Mouse (Mus musculus) forebrain, embryonic 15.5 days (tissue): Measurements from ENCODE around the gene Ccdc9. TPM values are rescaled to one million over a fixed set of nuclear protein-coding genes. Genes with fewer than 3 reads are reported as not detected.
"Not testable (repeated sequence)": the region's sequence is repeated elsewhere in the genome, so short reads cannot be mapped to it uniquely, and the experiment has no call there.

Source experiments
- ATAC-seq: fragments of 200-750 bp; cut with Nextera tagmentation; replicated peaks from 2 replicates; pipeline ENCODE4 v1.8.0; 2017; ENCODE audit warnings: mild to moderate bottlenecking, moderate TSS enrichment, moderate library complexity
- H3K27ac ChIP-seq: fragments of 300-500 bp; sonication (generic); replicated peaks from 2 replicates; pipeline ENCODE4 v1.5.1; 2015; ENCODE audit warnings: mild to moderate bottlenecking, inconsistent platforms
- H3K27me3 ChIP-seq: fragments of 300-500 bp; sonication (generic); 2 replicates; pipeline ENCODE4 v1.6.1; 2015; ENCODE audit warnings: inconsistent platforms
- H3K36me3 ChIP-seq: fragments of 300-500 bp; sonication (generic); 2 replicates; pipeline ENCODE4 v1.6.1; 2015; ENCODE audit warnings: mild to moderate bottlenecking, inconsistent platforms
- H3K4me1 ChIP-seq: fragments of 300-500 bp; sonication (generic); 2 replicates; pipeline ENCODE4 v1.6.1; 2015; ENCODE audit warnings: inconsistent platforms
- H3K4me2 ChIP-seq: fragments of 300-500 bp; sonication (generic); replicated peaks from 2 replicates; pipeline ENCODE4 v1.6.1; 2015; ENCODE audit warnings: mild to moderate bottlenecking, inconsistent platforms
- H3K4me3 ChIP-seq: fragments of 300-500 bp; sonication (generic); 2 replicates; pipeline ENCODE4 v1.5.1; 2015; ENCODE audit warnings: mild to moderate bottlenecking, inconsistent platforms
- H3K9ac ChIP-seq: fragments of 300-500 bp; sonication (generic); replicated peaks from 2 replicates; pipeline ENCODE4 v1.6.1; 2015; ENCODE audit warnings: mild to moderate bottlenecking, inconsistent platforms
- H3K9me3 ChIP-seq: fragments of 300-500 bp; sonication (generic); 2 replicates; pipeline ENCODE4 v1.6.1; 2016; ENCODE audit warnings: inconsistent platforms
- WGBS: fragments of 180-500 bp; shearing (Covaris S2); methylation state at CpG from one replicate; pipeline ENCODE4 v1.1.7; 2015; ENCODE audit warnings: mixed read lengths; 5-methylcytosine and 5-hydroxymethylcytosine counted together
- polyA plus RNA-seq: library from polyadenylated mRNA; unstranded; fragments of >200 nt; fragmentation: Nextera tagmentation; extraction: Ambion mirVana; gene quantifications from 2 replicates; pipeline ENCODE4 v1.2.1, GENCODE M21; 2015

Gene Ccdc9
- polyA plus RNA-seq, 1 experiment from 2014 or later: 35.5 TPM

DNA sequence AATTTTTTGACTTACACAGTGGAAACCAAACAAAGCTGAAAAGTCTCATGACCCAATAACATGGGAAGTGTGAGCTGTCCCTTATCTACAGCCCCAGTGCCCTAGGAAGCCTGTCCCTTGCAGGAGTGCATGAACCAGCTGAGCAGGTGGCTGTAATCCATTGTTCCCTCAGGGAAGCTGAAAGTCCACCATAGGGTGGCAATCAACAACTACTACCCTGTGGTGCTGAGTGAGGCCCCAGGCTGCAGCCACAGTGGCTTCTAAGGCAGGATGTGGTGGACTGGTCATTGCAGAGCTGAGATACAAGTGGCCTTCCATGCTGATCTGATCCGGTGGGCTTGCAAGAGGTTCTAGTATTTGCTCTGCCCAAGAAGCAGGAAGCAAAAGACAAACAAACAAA lies 25.5 kb downstream of the Ccdc9 start:
- 82% methylated on average over 1 of the region's 1 CpGs for WGBS
- Histone ChIP-seq H3K4me2 (no peak overlapping the region), H3K9me3 (0 out of 2 replicates have a peak, but pooled peaks cover 4% of the 10 kb centered on the region), H3K36me3 (no peaks in the 10 kb centered on the region), H3K4me3 (no peak overlapping the region), H3K9ac (no peak overlapping the region), H3K27ac (no peak overlapping the region), H3K27me3 (no peaks in the 10 kb centered on the region), H3K4me1 (no peaks in the 10 kb centered on the region)
- ATAC-seq: no peak

DNA sequence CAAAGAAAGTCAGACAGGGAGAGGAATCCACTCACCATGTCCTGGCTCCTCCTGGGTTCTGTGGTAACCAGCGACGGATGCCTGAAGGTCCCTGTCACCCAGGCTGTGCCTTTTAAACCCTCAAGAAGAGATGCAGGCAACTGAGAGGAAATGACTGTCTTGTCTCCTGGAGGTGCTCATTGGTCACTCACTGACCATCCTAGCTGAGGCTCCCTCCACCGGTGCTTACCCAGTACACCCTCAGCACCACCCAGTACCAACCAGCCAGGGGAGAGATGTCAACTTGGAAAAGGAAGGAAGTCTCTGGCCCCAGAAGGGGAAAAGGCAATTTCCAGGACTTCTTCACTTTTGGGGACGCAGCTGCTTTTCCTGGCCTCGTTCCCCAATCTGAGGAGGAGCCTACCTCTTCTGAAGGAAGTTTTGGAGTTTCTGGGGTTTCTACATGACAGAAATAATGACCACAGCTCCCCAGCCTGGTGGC lies 27.4 kb downstream of the Ccdc9 start, which contains the start of gene C5ar1:
TSS of gene C5ar1 (minus strand) at position 431 of the 481 bp plus-strand sequence.
- Histone ChIP-seq H3K4me3 (no peak within 1 kb of the TSS), H3K4me1 (no peaks in the 10 kb centered on the region), H3K4me2 (no peak within 1 kb of the TSS), H3K9ac (no peak within 1 kb of the TSS), H3K27me3 (no peaks in the 10 kb centered on the region), H3K36me3 (no peaks in the 10 kb centered on the region), H3K27ac (no peak within 1 kb of the TSS), H3K9me3 (no peaks in the 10 kb centered on the region)
- 91% methylated on average over 5 of the region's 5 CpGs for WGBS
- ATAC-seq: no peak

DNA sequence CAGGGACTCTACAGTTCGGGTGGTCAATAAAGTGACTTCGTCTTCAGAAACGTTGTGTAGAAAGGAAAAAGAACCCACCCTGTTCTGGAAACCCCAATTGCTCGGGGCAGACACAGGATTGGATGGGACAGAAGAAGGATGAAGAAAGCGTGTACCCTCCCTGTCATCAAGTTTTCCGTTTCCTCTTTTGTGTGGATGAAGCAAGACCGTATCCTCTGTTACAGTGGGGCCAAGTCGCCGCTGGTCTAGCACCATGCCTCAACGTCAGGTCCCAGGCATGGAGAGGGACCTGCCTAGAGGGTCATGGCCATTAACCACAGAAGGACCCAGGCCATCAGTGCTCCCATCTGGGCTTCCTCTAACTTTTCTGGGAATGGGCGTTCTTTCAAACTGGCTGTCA lies 28.8 kb downstream of the Ccdc9 start:
- no peaks in the 10 kb centered on the region for H3K4me1 ChIP-seq
- ATAC-seq: no peak
- H3K4me2 ChIP-seq: no peak overlapping the region
- no peaks in the 10 kb centered on the region for H3K9me3 ChIP-seq
- no peaks in the 10 kb centered on the region for H3K36me3 ChIP-seq
- H3K9ac ChIP-seq: no peak overlapping the region
- no peaks in the 10 kb centered on the region for H3K27me3 ChIP-seq
- 92% methylated on average over 11 of the region's 11 CpGs for WGBS
- no peak overlapping the region for H3K27ac ChIP-seq
- no peak overlapping the region for H3K4me3 ChIP-seq

DNA sequence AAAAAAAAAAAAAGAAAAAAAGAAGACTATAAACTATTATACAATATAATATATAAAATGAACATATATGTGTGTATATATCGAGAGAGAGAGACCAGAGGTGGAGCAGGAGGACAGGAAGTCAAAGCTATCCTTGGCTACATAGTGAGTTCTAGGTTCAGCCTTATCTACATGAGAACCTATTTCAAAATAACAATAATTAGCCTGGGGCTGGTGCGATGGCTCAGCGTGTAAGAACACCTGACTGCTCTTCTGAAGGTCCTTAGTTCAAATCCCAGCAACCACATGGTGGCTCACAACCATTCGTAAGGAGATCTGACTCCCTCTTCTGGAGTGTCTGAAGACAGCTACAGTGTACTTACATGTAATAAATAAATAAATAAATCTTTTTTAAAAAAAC lies 30.6 kb downstream of the Ccdc9 start:
- not testable (repeated sequence) for H3K27me3 ChIP-seq, ATAC-seq, H3K9ac ChIP-seq, H3K9me3 ChIP-seq, H3K27ac ChIP-seq, H3K4me2 ChIP-seq, H3K36me3 ChIP-seq, H3K4me3 ChIP-seq, H3K4me1 ChIP-seq
- WGBS: 83% methylated on average over 4 of the region's 4 CpGs

DNA sequence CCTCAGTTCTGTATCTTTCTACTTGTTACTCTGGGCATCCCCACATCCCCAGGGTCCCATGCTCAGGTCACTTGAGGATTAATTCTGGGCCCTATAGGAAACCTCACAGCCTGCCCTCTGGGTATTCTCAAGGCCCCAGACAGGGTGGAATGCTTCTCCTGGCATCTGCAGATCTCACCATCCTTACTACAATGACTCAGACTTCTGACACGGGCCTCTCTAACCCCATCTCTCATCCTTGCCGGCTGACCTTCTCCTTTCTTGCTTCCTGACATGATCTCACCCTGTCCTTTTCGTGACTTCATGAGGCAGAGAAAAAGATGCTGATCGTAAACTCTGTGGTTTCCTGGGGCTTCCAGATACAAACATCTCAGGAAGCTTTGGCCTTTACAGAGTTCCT lies 32.4 kb downstream of the Ccdc9 start:
- H3K36me3 ChIP-seq: no peaks in the 10 kb centered on the region
- H3K4me1 ChIP-seq: no peaks in the 10 kb centered on the region
- H3K27ac ChIP-seq: no peak overlapping the region
- 74% methylated on average over 4 of the region's 4 CpGs for WGBS
- no peak overlapping the region for H3K9ac ChIP-seq
- ATAC-seq: no peak
- H3K9me3 ChIP-seq: no peaks in the 10 kb centered on the region
- H3K4me3 ChIP-seq: no peak overlapping the region
- no peak overlapping the region for H3K4me2 ChIP-seq
- no peaks in the 10 kb centered on the region for H3K27me3 ChIP-seq

DNA sequence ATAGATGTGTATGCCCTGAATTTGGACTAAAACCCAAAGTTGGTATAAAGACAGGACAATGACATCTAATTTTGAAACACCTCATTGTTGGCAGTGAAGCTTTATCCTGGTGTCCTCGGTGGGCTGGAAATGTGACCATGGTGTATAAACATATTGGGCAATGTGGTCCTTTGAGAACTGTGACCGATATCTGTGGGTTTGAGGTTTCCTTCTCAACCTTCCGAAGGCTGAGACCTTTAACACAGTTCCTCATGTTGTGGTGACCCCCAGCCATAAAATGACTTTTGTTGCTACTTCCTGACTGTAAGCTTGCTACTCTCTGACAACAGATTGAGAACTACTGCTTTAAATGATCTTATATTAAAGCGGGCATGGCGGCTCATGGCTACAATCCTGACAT lies 35.9 kb downstream of the Ccdc9 start:
- Histone ChIP-seq H3K9me3 (no peaks in the 10 kb centered on the region), H3K36me3 (no peaks in the 10 kb centered on the region), H3K27me3 (no peaks in the 10 kb centered on the region), H3K4me1 (no peaks in the 10 kb centered on the region), H3K9ac (no peak overlapping the region), H3K4me3 (no peak overlapping the region), H3K27ac (no peak overlapping the region), H3K4me2 (no peak overlapping the region)
- WGBS: 90% methylated on average over 5 of the region's 5 CpGs
- no peak for ATAC-seq

DNA sequence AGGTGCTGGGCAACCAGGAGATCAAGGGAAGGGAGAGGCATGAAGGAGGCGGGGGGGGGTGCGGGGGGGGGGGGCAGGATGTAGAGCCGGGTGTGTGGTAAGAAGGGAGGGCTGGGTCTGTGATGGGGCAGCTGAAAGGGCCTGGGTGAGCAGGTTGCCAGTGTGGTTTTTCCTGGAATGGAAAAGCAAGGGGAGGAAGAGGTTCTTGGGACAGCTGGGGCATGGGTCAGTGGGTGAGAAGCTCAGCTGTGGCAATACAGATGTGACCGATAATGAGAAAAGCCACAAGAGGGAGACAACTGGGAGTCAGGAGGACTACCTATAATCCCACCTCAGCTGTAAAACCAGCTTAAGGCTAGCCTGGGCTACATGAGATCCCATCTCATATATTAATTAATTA lies 40.6 kb downstream of the Ccdc9 start:
- H3K9me3 ChIP-seq: no peaks in the 10 kb centered on the region
- H3K27me3 ChIP-seq: no peaks in the 10 kb centered on the region
- H3K27ac ChIP-seq: no peak overlapping the region
- WGBS: 72% methylated on average over 1 of the region's 4 CpGs
- no peak overlapping the region for H3K4me3 ChIP-seq
- no peak overlapping the region for H3K9ac ChIP-seq
- no peak for ATAC-seq
- H3K4me2 ChIP-seq: no peak overlapping the region
- H3K36me3 ChIP-seq: no peaks in the 10 kb centered on the region
- H3K4me1 ChIP-seq: no peaks in the 10 kb centered on the region

DNA sequence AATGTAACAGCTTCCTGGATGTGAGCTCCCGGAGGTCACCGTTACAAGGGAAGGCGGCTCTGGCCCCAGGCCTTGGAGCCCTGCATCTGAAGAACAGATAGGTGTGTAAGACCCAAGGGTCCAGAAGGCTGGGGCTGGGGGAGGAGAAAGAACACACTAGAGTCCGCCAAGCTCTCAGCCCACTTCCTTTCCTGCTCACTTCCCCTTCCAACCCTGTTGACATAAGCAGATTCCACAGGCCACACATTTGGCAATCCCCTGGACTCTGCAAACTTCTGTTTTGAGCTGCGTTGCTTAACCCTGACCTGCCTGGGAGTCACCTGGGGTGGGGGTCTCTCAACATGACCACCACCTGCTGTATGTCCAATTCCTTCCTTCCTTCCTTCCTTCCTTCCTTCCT lies 42.5 kb downstream of the Ccdc9 start, which contains the start of gene C5ar2:
TSS of gene C5ar2 (minus strand) at position 88 of the 400 bp plus-strand sequence.
- 90% methylated on average over 5 of the region's 5 CpGs for WGBS

DNA sequence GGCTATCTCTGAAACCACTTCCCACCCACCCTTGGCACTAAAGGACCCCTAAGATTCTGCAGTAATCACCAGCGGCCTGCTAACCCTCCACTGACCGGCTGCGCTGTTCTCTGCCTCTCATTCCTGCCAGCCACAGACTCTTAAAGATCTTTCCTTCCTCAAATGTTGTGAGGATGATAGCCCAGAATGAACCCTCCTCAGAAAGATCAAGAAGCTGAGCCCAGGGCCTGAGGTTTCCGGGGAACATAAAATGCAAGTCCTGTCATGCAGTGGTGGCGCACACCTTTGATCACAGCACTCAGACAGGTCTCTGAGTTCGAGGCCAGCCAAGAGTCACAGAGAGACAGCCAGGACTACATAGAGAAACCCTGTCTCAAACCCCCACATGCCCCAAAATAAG lies 44.4 kb downstream of the Ccdc9 start:
- WGBS: 93% methylated on average over 6 of the region's 6 CpGs
- Histone ChIP-seq H3K4me3 (no peak overlapping the region), H3K4me1 (no peaks in the 10 kb centered on the region), H3K27ac (no peak overlapping the region), H3K9me3 (no peaks in the 10 kb centered on the region), H3K36me3 (no peaks in the 10 kb centered on the region), H3K4me2 (no peak overlapping the region), H3K27me3 (no peaks in the 10 kb centered on the region), H3K9ac (no peak overlapping the region)
- no peak for ATAC-seq

More for the DNA sequence above, 42.5 kb downstream of the Ccdc9 start, which contains the start of gene C5ar2:
- Histone ChIP-seq H3K9me3 (no peaks in the 10 kb centered on the region), H3K27me3 (no peaks in the 10 kb centered on the region), H3K36me3 (no peaks in the 10 kb centered on the region), H3K4me1 (no peaks in the 10 kb centered on the region), H3K4me3 (no peak within 1 kb of the TSS), H3K27ac (no peak within 1 kb of the TSS), H3K9ac (no peak within 1 kb of the TSS), H3K4me2 (no peak within 1 kb of the TSS)
- no peak for ATAC-seq

DNA sequence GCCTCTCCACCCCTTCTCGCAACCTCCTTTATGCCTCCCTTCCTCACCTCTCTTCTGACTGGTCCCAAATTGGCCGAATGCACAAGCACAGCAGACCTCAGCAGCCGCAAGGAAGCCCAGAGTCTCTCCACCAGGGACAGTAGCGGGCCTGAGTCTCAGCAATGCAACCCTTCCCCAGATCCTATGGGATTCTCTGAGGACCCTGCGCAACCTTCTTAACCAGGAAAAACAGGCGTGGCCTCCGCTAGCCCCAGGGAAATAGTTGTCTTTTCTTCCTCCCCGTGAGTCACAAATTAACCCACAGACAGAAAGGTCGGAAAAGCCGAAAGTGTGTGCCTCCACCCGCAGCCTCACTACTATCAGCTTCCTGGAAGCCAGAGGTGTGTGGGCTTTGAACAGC lies 44.8 kb downstream of the Ccdc9 start:
- Histone ChIP-seq H3K4me1 (no peaks in the 10 kb centered on the region), H3K27me3 (no peaks in the 10 kb centered on the region), H3K4me3 (no peak overlapping the region), H3K9ac (no peak overlapping the region), H3K27ac (no peak overlapping the region), H3K9me3 (no peaks in the 10 kb centered on the region), H3K36me3 (no peaks in the 10 kb centered on the region), H3K4me2 (no peak overlapping the region)
- ATAC-seq: no peak
- WGBS: 68% methylated on average over 11 of the region's 11 CpGs

DNA sequence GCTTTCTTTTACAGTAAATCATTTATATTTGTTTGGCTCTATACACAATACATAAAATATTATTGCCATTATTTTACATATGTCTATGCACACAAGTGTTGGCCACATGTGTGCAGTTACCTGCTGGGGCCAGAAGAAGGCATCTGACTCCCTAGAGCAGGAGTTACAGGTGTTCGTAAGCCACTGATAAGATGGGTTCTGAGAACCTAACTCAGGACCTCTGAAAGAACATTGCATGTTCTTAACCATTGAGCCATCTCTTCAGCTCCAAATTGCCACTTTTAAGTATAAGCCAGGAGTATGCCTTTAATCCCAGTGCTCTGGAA lies 45.7 kb downstream of the Ccdc9 start:
- Histone ChIP-seq H3K9me3 (no peaks in the 10 kb centered on the region), H3K36me3 (no peaks in the 10 kb centered on the region), H3K4me1 (no peaks in the 10 kb centered on the region), H3K27me3 (no peaks in the 10 kb centered on the region), H3K4me2 (no peak overlapping the region), H3K9ac (no peak overlapping the region), H3K27ac (no peak overlapping the region), H3K4me3 (no peak overlapping the region)
- WGBS: 88% methylated on average over 1 of the region's 1 CpGs
- no peak for ATAC-seq

DNA sequence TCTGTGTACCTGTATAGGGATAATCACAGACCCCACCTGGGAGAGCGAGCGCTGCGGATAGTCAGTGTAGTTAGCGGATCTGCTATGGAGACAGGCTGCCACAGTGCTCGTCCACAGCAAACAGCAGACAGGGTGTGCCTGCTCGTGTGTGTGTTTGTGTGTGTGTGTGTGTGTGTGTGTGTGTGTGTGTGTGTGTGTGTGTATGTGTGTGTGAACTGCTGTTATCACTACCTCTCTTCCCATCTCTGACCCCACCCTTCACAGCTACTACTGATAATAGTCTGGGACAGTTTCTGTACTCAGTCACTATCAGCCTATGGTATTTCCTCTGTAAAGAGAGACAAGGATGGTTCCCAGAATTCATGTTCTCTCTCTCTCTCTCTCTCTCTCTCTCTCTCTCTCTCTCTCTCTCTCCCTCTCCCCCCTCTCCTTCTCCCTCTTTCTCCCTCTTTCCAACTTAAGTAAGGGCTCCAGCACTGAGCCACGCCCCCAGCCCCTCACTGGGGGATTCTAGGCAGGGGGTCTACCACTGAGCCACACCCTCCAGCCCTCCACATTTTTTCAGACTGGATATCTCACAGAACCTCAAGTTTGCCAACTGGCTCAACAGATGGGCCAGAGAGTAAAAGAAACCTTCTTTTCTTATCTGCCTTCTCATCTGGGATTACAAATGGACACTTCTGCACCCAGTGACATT lies 46.2 kb downstream of the Ccdc9 start:
- Histone ChIP-seq H3K4me3 (no peak overlapping the region), H3K27me3 (no peaks in the 10 kb centered on the region), H3K4me1 (no peaks in the 10 kb centered on the region), H3K9me3 (no peaks in the 10 kb centered on the region), H3K27ac (no peak overlapping the region), H3K4me2 (no peak overlapping the region), H3K9ac (no peak overlapping the region), H3K36me3 (no peaks in the 10 kb centered on the region)
- 80% methylated on average over 7 of the region's 7 CpGs for WGBS
- no peak for ATAC-seq

DNA sequence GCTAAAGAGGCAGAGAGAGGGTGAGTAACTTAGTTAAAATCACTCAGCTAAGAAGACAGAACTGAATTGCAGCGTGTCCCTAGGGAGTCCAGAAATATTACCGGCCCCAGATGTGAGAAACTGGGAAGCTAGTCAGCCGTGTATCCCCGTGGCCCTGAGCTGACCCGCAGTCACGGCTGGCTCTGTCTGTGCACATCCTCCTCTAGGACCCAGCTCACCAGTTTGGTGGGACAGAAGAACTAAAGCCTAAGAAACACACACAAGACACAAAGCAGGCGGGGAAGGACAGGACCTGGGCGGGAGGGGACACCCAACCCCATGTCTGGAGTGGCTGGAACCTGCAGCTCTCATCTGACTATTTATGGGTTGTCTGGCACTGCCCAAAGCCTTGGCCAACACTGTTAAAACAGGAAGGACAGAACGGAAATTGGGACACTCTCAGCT lies 47.0 kb downstream of the Ccdc9 start:
- Histone ChIP-seq H3K4me3 (no peak overlapping the region), H3K27ac (no peak overlapping the region), H3K4me1 (no peaks in the 10 kb centered on the region), H3K4me2 (no peak overlapping the region), H3K36me3 (no peaks in the 10 kb centered on the region), H3K9ac (no peak overlapping the region), H3K9me3 (no peaks in the 10 kb centered on the region), H3K27me3 (no peaks in the 10 kb centered on the region)
- ATAC-seq: no peak
- 78% methylated on average over 9 of the region's 9 CpGs for WGBS
